Mouse (Mus musculus): ENCODE results near the gene Bpgm.

The Bpgm gene

GRCm38 (mm10) chr6:34533055-34533454 is 57.0 kb downstream of the Bpgm start:
- no peak for DNase-seq

DNA sequence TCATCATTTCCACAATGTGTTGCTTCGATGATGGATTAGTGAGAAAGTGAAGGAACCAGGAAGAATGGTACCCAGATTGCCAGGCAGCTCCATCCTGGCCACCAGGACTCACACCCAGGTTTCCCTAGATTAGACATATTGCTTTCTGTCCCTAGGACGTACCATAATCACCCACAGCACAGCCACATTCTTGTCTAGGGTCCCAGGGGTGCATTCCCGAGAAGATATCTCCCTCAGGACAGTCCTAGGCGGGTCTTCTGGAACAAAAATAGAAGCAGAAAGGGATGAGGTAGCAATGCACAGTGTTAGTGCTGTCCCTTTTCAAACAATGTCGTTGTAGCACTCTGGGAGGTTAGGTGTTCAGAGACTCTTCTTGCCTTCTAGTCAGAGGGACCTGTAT is 57.9 kb downstream of the Bpgm start:
- no peak for DNase-seq

GRCm38 (mm10) chr6:34542866-34543265 is 66.9 kb downstream of the Bpgm start:
- DNase-seq, result no peak

DNA sequence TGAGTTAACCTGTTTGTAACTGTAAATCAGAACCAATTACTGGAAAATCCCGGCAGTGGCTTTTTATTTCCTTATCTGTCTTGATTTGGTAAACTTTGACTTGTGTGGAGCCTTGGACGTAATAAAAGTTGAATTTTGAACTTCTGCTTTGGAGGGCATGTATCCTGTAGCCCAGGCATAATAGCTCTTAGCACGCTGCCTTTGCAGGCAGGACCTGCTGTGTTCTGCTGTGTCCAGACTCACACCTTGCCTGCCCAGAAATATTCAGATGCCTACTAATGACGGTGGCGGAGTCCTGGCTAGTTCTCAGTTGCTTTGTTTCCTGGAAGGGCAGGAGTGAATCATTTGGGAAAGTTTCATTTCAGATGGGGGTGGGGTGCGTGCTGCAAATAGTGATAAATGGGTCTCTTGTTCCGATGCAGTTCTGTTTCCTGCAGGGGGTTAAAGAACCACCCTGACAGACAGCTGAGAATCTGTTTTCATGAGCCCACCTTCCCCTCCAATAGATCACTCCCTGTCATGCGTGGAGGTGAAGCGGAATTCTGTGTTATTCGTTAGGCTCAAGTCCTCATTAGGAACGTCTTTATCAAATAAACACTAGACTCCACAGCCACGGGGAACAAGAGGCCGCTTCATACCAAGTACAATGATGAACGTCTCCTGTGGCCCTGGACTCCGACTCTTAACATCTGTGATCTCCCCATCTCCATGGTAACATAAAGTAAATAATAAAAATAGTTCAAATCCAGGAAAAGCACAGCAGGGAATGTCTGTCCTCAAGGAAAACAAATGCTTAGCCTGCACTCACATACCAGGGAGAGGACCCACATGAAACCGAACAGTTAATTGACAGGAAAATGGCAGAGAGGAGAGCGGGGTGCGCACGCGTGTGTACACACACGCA is 67.5 kb downstream of the Bpgm start:
- no peak for DNase-seq

- DNase-seq, result no peak
These were observed 68.2 kb downstream of the Bpgm start for GRCm38 (mm10) chr6:34544207-34544602.

DNA sequence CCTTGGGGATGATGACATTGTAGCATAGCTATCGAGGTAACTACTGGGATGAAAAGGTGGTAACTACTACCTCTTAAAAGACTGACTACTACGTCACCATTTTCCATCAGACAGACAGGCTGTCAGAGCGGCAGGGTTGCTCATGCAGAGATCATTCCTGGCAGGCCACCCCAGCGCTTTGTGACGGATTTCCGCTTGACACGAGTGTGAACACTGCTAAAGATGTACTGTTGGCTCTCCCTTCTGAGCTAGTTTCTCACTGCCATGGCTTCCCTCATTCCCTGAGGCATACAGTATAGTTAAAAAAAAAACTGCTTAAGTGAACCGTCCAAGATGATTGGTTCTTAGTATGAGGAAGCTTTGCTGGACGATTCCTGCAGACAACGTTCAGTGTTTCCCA is 69.3 kb downstream of the Bpgm start:
- peak; percentile 27 to 38 for DNase-seq

- peak; percentile 16 to 17 for DNase-seq
These were observed 72.5 kb downstream of the Bpgm start for GRCm38 (mm10) chr6:34548406-34548990.

- DNase-seq, result peak; percentile 82 to 84
These were observed 73.0 kb downstream of the Bpgm start for GRCm38 (mm10) chr6:34549017-34549416.

- DNase-seq, result no peak
These were observed 76.6 kb downstream of the Bpgm start for GRCm38 (mm10) chr6:34552489-34553157.

DNA sequence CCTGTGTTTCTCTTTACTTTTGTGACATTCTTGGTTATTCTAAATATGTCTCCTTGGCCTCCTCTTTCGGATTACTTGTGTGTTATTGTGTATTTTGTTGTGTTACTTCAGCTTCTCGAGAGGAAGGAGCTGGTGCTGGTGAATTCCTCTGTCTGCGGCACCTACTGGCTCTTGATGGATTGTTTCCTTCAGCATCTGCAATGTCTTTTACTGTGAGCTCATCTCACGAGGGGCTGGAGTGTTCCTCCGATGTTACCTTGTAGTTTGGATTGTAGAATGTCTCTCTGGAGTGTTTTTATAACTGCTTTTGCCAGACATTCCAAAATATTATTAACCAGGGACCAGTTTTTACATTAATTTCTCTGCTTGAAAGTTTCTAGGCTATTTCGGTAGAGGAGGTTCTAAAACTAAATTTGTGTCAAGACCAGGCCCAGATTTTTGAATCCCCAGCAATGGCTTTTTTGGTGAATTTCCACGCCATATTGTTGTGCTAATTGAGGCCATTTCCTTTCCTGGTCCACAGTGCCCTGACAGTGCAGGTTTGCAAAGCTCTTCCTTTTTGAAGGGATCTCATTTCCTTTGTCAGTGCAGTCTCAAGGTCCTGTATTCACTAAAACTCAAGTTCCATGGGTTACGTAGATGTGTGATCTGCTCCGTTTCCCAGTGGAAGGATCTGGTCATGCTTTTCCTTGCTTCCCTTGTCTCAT is 78.4 kb downstream of the Bpgm start:
- DNase-seq, result no peak

All from cerebellum, postnatal 10 days (tissue).